Mouse (Mus musculus): ENCODE data around the gene Lrrc18.

The Lrrc18 gene

DNA sequence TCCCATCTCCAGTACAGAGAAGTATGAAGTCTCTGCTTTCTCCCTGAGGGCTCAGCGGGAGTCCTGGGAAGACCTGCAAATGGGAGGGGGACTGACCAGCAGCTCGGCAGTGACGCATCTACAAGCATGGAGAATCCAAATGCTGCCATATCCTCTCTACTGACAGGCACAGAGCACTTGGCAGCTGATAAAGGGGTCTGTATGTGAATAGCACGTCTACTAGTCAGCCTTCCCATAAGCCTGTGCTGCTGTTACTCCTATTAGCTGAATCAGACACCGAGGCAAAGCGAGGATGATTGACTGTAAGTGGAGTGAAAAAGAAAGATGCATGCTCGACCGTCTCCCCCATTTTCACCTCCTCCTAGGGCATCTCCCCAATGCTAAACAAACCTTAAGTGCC lies 62.3 kb downstream of the Lrrc18 start:
- no peak for DNase-seq (ENCODE audit: low read depth)

DNA sequence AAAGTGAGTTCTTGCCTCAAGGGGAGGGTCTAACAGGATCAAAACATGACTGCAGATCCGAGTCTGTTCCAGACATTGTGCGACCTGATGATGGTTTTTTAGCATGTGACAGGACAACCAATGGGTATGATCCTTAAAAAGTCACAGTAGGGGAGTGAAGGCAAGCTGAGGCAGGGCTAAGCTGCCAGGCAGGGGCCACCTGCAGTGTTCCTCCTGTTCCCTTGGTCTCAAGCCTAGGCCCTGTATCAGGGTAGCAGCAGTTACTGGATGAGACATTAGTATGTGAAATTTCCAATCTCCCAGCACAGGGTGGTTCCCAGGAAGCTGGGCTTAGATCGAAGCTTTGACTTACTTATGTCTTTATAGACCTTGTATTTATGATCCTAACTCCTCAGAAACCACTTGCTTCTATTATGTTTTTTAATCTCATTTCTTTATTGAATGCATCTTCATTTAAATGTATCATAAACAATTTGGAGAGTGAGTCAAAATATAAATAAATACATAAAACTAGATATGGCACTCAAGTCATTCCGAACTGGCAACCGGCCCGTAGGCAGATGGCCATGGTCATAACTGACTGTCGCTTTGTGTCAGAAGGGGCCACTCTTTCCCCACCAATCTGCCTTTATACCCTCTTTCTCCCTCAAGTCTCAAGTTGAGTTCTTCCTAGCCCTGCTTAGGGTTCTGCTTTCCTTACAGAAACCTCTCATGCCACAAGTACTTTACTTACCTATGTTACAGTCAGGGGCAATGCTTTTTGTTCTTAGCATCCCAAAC lies 67.9 kb downstream of the Lrrc18 start:
- no peak for DNase-seq (ENCODE audit: low read depth)

DNA sequence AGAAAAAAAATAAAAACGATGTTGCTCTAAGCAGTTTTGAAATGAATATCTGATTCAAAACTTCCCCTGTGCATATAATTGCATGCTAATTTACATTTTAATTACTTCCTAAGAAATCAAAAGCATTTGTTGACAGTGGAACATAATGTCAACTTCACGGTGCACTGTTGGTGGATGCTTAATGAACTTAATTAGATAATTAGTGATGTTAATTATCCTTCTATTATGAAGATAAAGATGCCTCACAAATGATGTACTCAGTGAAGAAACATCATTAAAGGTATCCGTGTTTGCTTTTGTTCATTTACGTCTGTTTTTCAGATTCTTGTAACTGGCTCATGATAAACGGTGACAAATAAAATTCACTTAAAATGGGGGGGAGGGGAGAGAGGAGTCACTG lies 71.8 kb downstream of the Lrrc18 start:
- no peak for DNase-seq (ENCODE audit: low read depth)

Data from induced T-regulatory cell, adult 2 months (primary cell).